Mouse (Mus musculus): ENCODE measurements around the gene Lrrc15. TPM values are rescaled to one million over a fixed set of nuclear protein-coding genes. Genes with fewer than 3 reads are reported as not detected.

Gene Lrrc15
- 0.09 TPM for polyA plus RNA-seq (2014; fragmentation: Illumina TruSeq; extraction: RNeasy Lipid Tissue Mini Kit (QIAGEN cat#74804))

GRCm38 (mm10) chr16:30282844-30283495, at the start of gene Lrrc15:
Gene Lrrc15, minus strand, starts transcription at chr16:30283256.

DNA sequence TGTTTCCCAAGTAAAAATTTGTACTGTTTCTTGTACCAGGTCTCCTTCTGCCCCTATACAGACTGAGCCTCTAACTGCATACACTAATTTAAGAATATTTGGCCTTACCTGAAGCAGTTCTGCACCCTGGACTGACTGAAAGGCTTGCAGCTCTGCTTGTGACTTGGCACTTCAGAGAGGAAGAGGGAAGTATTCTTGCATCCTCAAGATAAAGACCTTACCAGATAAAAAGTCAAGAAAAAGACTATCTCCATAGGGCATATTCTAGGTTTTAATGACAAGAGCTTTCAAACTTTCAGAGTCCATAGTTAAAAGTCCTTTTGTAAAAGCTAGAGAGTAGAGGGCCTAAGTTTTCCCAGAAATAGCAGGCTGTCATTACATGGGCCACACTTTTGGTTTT, 27.6 kb upstream of the Lrrc15 start, which contains the start of gene Gp5:
Gene Gp5, minus strand, starts transcription at position 133 of the 400 bp plus-strand sequence.

GRCm38 (mm10) chr16:30267359-30267758, 15.7 kb downstream of the Lrrc15 start, which contains the start of gene Cpn2:
Gene Cpn2, minus strand, starts transcription at chr16:30267499.

Other genes starting within 250 kb of the Lrrc15 start
- gene Hes1, start 218.9 kb downstream of the Lrrc15 start, polyA plus RNA-seq (2014; fragmentation: Illumina TruSeq; extraction: RNeasy Lipid Tissue Mini Kit (QIAGEN cat#74804)): 57.2 TPM
- not detected for gene Cpn2, start 15.8 kb downstream of the Lrrc15 start, polyA plus RNA-seq (2014; fragmentation: Illumina TruSeq; extraction: RNeasy Lipid Tissue Mini Kit (QIAGEN cat#74804))
- not detected for gene Gp5, start 27.5 kb upstream of the Lrrc15 start, polyA plus RNA-seq (2014; fragmentation: Illumina TruSeq; extraction: RNeasy Lipid Tissue Mini Kit (QIAGEN cat#74804))
- 141 TPM for gene Atp13a3, start 122.7 kb upstream of the Lrrc15 start, polyA plus RNA-seq (2014; fragmentation: Illumina TruSeq; extraction: RNeasy Lipid Tissue Mini Kit (QIAGEN cat#74804))

Data from ovary, adult 10 weeks (tissue).